24 mouse cellular contexts compared by ENCODE assay signal in the genomic region with DNA sequence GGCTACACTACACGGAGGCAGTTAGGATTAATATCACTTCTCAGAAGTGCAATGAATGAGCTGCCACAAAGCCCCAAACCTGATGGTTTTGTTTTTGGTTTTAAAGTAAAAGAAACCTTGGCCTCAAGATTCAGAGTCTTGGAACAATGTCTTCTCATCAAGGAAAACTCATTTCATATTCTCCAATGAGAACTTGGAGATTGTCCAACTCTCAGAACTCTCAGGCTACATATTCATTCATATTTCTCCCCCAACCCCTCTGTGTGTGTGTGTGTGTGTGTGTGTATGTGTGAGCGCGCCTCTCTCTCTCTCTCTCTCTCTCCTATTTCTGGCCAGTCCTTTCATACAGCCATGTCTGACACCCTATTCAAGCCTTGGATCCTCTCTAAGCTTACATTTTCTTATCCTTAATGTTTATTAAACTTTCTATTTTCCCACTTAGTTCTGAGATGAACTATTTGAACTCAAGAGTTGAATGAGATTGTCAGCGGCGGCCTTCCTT. TPM values are rescaled to one million over a fixed set of nuclear protein-coding genes. Genes with fewer than 3 reads are reported as not detected.
A peak's percentile ranks its signal among the peaks of the same experiment; 100 is the strongest.
DNase-seq lines count a peak whose midpoint lies in the region; ATAC-seq lines count a peak whose summit lies in the region.
"Had no signal": no experiment of that assay in that cellular context is flagged by ENCODE, and none has a peak within 500 bp of the region (broad histone marks: within the 10 kb centered on the region; RNA-seq: fewer than 3 reads in every experiment).

No protein-coding gene starts in this region.

- H3K9me3 ChIP-seq in lung, embryonic 15.5 days, result no peaks in the 10 kb centered on the region
- H3K9me3 ChIP-seq in embryonic facial prominence, embryonic 14.5 days (ENCODE audit: control insufficient read depth, low read length), result no peaks in the 10 kb centered on the region
- H3K9me3 ChIP-seq: forebrain, embryonic 13.5 days; heart, embryonic 15.5 days; hindbrain, embryonic 15.5 days; intestine, embryonic 15.5 days; liver, embryonic 13.5 days; midbrain, embryonic 12.5 days; neural tube, embryonic 15.5 days had no signal

- no peaks in the 10 kb centered on the region for H3K27me3 ChIP-seq in lung, embryonic 15.5 days
- no peaks in the 10 kb centered on the region for H3K27me3 ChIP-seq in embryonic facial prominence, embryonic 14.5 days (replicated peaks; ENCODE audit: control insufficient read depth, insufficient read depth, low read length)
- H3K27me3 ChIP-seq: forebrain, embryonic 13.5 days; heart, embryonic 15.5 days; hindbrain, embryonic 15.5 days; intestine, embryonic 15.5 days; liver, embryonic 13.5 days; midbrain, embryonic 12.5 days; neural tube, embryonic 15.5 days; Patski had no signal

- WGBS in lung, embryonic 15.5 days, result 33% methylated on average over 5 of the region's 5 CpGs
- 63% methylated on average over 5 of the region's 5 CpGs for WGBS in embryonic facial prominence, embryonic 14.5 days
- 81% methylated on average over 3 of the region's 5 CpGs for WGBS in macrophage (ENCODE audit: missing documents)

- H3K4me1 ChIP-seq in lung, embryonic 15.5 days, result peaks cover 55% of the 10 kb centered on the region
- peaks cover 51% of the 10 kb centered on the region for H3K4me1 ChIP-seq in embryonic facial prominence, embryonic 14.5 days (ENCODE audit: control insufficient read depth, insufficient read depth, low read length)

- no peaks in the 10 kb centered on the region for H3K36me3 ChIP-seq in lung, embryonic 15.5 days
- no peaks in the 10 kb centered on the region for H3K36me3 ChIP-seq in embryonic facial prominence, embryonic 14.5 days (ENCODE audit: control insufficient read depth, insufficient read depth, low read length)
- no peaks in the 10 kb centered on the region for H3K36me3 ChIP-seq in macrophage (ENCODE audit: inconsistent target)
- H3K36me3 ChIP-seq: heart, embryonic 15.5 days; hindbrain, embryonic 15.5 days; intestine, embryonic 15.5 days; liver, embryonic 13.5 days; midbrain, embryonic 12.5 days; neural tube, embryonic 15.5 days had no signal

- H3K27ac ChIP-seq in lung, embryonic 15.5 days, result peak overlapping the region; percentile 68
- H3K27ac ChIP-seq in embryonic facial prominence, embryonic 14.5 days (replicated peaks; ENCODE audit: low read depth, low read length), result peak overlapping the region; percentile 74; the same call in 1 of the 2 replicates
- peak overlapping the region; percentile 82 for H3K27ac ChIP-seq in macrophage
- H3K27ac ChIP-seq: left cerebral cortex, adult 2 months; liver, embryonic 13.5 days; midbrain, embryonic 12.5 days had no signal

- H3K79me2 ChIP-seq in macrophage (ENCODE audit: inconsistent target), result peaks cover 26% of the 10 kb centered on the region

- no peak overlapping the region for H3K9ac ChIP-seq in lung, embryonic 15.5 days
- no peak overlapping the region for H3K9ac ChIP-seq in embryonic facial prominence, embryonic 14.5 days (ENCODE audit: low read depth, low read length)
- H3K9ac ChIP-seq: forebrain, embryonic 13.5 days; heart, embryonic 15.5 days; hindbrain, embryonic 15.5 days; intestine, embryonic 15.5 days; liver, embryonic 13.5 days; midbrain, embryonic 12.5 days; neural tube, embryonic 15.5 days had no signal

- ATAC-seq in lung, embryonic 15.5 days (ENCODE audit: borderline replicate concordance, extremely low read depth, low FRiP score, low TSS enrichment), result peak; percentile 52; the same call in 1 of the 2 replicates
- ATAC-seq in embryonic facial prominence, embryonic 14.5 days (ENCODE audit: low read depth), result no peak
- ATAC-seq: forebrain, embryonic 13.5 days; intestine, embryonic 15.5 days; Patski had no signal

- intact Hi-C loops in heart, postnatal 14 days (cut with DNase I), result no loop called here

- peak; percentile 18 for DNase-seq in heart, adult 11 months
- no peak for DNase-seq in heart, postnatal 14 days
- no peak for DNase-seq in lung, postnatal 14 days
- peak; percentile 82 for DNase-seq in embryonic facial prominence, embryonic 14.5 days (ENCODE audit: low spot score)
- no peak for DNase-seq in layer of hippocampus, adult 11-12 months (ENCODE audit: low spot score)
- no peak for DNase-seq in retina, postnatal 1 day
- DNase-seq: cerebellum, adult 18-20 months; cerebellum, postnatal 25 days; embryo, embryonic 11 days; gastrocnemius, adult 2 months; heart, postnatal 4 days; left cerebral cortex, postnatal 4 days; liver, embryonic 13.5 days; lung, adult 2 months had no signal

- no peak overlapping the region for H3K4me2 ChIP-seq in lung, embryonic 15.5 days
- H3K4me2 ChIP-seq in embryonic facial prominence, embryonic 14.5 days (ENCODE audit: low read depth, low read length), result no peak overlapping the region
- H3K4me2 ChIP-seq: hindbrain, embryonic 15.5 days; liver, embryonic 13.5 days; midbrain, embryonic 12.5 days; neural tube, embryonic 15.5 days had no signal

- no peak overlapping the region for H3K4me3 ChIP-seq in lung, embryonic 15.5 days
- H3K4me3 ChIP-seq in embryonic facial prominence, embryonic 14.5 days (ENCODE audit: low read depth, low read length), result no peak overlapping the region
- H3K4me3 ChIP-seq in macrophage (ENCODE audit: inconsistent target), result no peak overlapping the region
- H3K4me3 ChIP-seq: forebrain, embryonic 13.5 days; heart, embryonic 15.5 days; hindbrain, embryonic 15.5 days; intestine, embryonic 15.5 days; left cerebral cortex, adult 2 months; liver, embryonic 13.5 days; midbrain, embryonic 12.5 days; neural tube, embryonic 15.5 days had no signal

RNA-seq across cellular contexts. Expression of a gene that starts 46.5 kb away (rescaled TPM):
- total RNA-seq in heart, postnatal 14 days (2021), result under 1 TPM in 1 of 2 experiments, not detected in 1; 0.07 TPM
- 7.8 and 8.7 TPM in 2 replicates for polyA plus RNA-seq in lung, embryonic 15.5 days (2015; fragmentation: Nextera tagmentation; extraction: Ambion mirVana)
- polyA plus RNA-seq in embryonic facial prominence, embryonic 14.5 days (2014; fragmentation: Nextera tagmentation; extraction: Ambion mirVana), result 11.1 and 18.0 TPM in 2 replicates
- total RNA-seq in macrophage (2018; cell fraction: chromatin; rRNA removed), result 10 to 100 TPM in 16 of 26 experiments, 1 to 10 TPM in 10; 1.9 to 95.1 (median 16.8) TPM
- total RNA-seq in macrophage (2018; cell fraction: cytosol; rRNA removed), result 10 to 100 TPM in 13 of 26 experiments, 1 to 10 TPM in 11, under 1 TPM in 2; 0.96 to 31.6 (median 9.4) TPM
- total RNA-seq in macrophage (2018; cell fraction: nucleus; rRNA removed), result 100 to 1,000 TPM in 1 of 26 experiments, 10 to 100 TPM in 12, 1 to 10 TPM in 13; 1.1 to 120 (median 10.5) TPM
- polyA plus RNA-seq in macrophage (2018), result 3.6 to 62.9 TPM (median 18.0 TPM) in 3 replicates
- polyA plus RNA-seq: lung, adult 2 months had no signal

Comparison
In these comparisons a context has a peak if more than half of its experiments do, and no peak if none do; other contexts are left out.
1. DNase-seq: peak in heart, adult 11 months (single experiment) and embryonic facial prominence, embryonic 14.5 days (single experiment); none in heart, postnatal 14 days (0 of 2), lung, postnatal 14 days (single experiment), layer of hippocampus, adult 11-12 months (single experiment) and retina, postnatal 1 day (single experiment).
2. Peak in every context shown above with its lines, with median percentiles within 50 percentile points of each other: H3K27ac ChIP-seq.